Mouse (Mus musculus) MEL (cell line): ENCODE data around the gene Foxe3.
"Not testable (repeated sequence)": the region's sequence is repeated elsewhere in the genome, so short reads cannot be mapped to it uniquely, and the experiment has no call there.

Experiments
- CTCF ChIP-seq, 3 experiments: IDR thresholded peaks in 2 of 3; conservative IDR thresholded peaks in 1 of 3; 2 replicates each; pipeline ENCODE4 v1.5.1; 2011 to 2012; ENCODE audit warnings: low read length in 3 of 3, low read depth in 2 of 3, mild to moderate bottlenecking in 2 of 3, improper control_type of control experiment in 1 of 3, inconsistent platforms in 1 of 3, mixed read lengths in 1 of 3, moderate library complexity in 1 of 3; ENCODE audit not compliant: control insufficient read depth in 1 of 3, insufficient read depth in 1 of 3, poor library complexity in 1 of 3, severe bottlenecking in 1 of 3
- GATA1 ChIP-seq: IDR thresholded peaks from 2 replicates; pipeline ENCODE4 v1.6.1; 2011; ENCODE audit warnings: low read depth, low read length, improper control_type of control experiment
- MAFK ChIP-seq: IDR thresholded peaks from 2 replicates; pipeline ENCODE4 v1.6.1; 2011; ENCODE audit warnings: low read depth, mild to moderate bottlenecking, low read length, improper control_type of control experiment, borderline replicate concordance
- MAX ChIP-seq: IDR thresholded peaks from 2 replicates; pipeline ENCODE4 v1.6.1; 2011; ENCODE audit warnings: low read length, improper control_type of control experiment
- NRF1 ChIP-seq: IDR thresholded peaks from 2 replicates; pipeline ENCODE4 v1.6.1; 2014; ENCODE audit warnings: low read depth, mild to moderate bottlenecking, inconsistent platforms, low read length, improper control_type of control experiment, moderate library complexity; ENCODE audit not compliant: poor library complexity, insufficient read depth, severe bottlenecking
- POLR2A ChIP-seq, 2 experiments: IDR thresholded peaks; 2 replicates each; pipeline ENCODE4 v1.6.1; 2011 to 2012; ENCODE audit warnings: low read length in 2 of 2, mild to moderate bottlenecking in 2 of 2, control low read depth in 1 of 2, improper control_type of control experiment in 1 of 2, low read depth in 1 of 2, moderate library complexity in 1 of 2; ENCODE audit not compliant: control insufficient read depth in 1 of 2, insufficient read depth in 1 of 2, poor library complexity in 1 of 2
- POLR2AphosphoS2 ChIP-seq: IDR thresholded peaks from 2 replicates; pipeline ENCODE4 v1.6.1; 2011; ENCODE audit warnings: low read length, improper control_type of control experiment
- SMC3 ChIP-seq: IDR thresholded peaks from 2 replicates; pipeline ENCODE4 v1.6.1; 2011; ENCODE audit warnings: low read depth, low read length, improper control_type of control experiment
- TBP ChIP-seq: IDR thresholded peaks from 2 replicates; pipeline ENCODE4 v1.8.0; 2011; ENCODE audit warnings: low read depth, low read length, improper control_type of control experiment
- USF2 ChIP-seq, 2 experiments: IDR thresholded peaks; 2 replicates each; pipeline ENCODE4 v1.6.1; 2011 to 2012; ENCODE audit warnings: improper control_type of control experiment in 2 of 2, low read length in 2 of 2, borderline replicate concordance in 1 of 2, inconsistent platforms in 1 of 2, low read depth in 1 of 2, mild to moderate bottlenecking in 1 of 2; ENCODE audit not compliant: insufficient read depth in 1 of 2
- ZKSCAN1 ChIP-seq: IDR thresholded peaks from 2 replicates; pipeline ENCODE4 v1.6.1; 2012; ENCODE audit warnings: low read depth, mild to moderate bottlenecking, inconsistent platforms, low read length, improper control_type of control experiment, moderate library complexity

DNA sequence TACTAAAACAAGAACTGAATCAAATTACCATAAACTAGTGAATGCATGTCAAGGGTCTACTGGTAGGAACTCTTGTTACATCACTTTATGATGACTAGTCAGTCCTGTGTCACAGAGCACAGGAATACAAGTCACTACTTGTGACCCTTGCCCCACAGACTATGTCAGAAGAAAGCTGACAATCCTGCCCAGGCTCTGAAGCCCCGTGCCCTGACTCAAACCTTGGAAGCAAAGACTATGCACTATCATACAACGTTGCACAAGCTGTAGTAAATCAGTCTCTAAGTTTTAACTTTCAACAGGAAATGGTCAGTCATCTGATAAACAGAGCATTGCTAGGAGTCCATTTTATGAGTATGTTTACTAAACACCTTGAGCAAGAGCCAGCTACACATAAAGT, 35.1 kb upstream of the Foxe3 start:
- not testable (repeated sequence) for TF ChIP-seq NRF1; POLR2A (IDR thresholded peaks at IDR 0.05; ENCODE audit: control insufficient read depth in 1 of 2, insufficient read depth in 1 of 2, low read depth in 1 of 2, low read length in 2 of 2, poor library complexity in 1 of 2); CTCF (IDR thresholded peaks at IDR 0.05 in 2 of 3, conservative IDR thresholded peaks at IDR 0.05 in 1 of 3; ENCODE audit: control insufficient read depth in 1 of 3, insufficient read depth in 1 of 3, low read depth in 2 of 3, low read length in 3 of 3, poor library complexity in 1 of 3, severe bottlenecking in 1 of 3); MAFK; SMC3; GATA1; TBP; POLR2AphosphoS2; ZKSCAN1; MAX; USF2 (IDR thresholded peaks at IDR 0.05; ENCODE audit: borderline replicate concordance in 1 of 2, insufficient read depth in 1 of 2, low read depth in 1 of 2, low read length in 2 of 2)
